Mouse (Mus musculus) cerebellum, adult 18-20 months (tissue): ENCODE data around the gene Pgm2l1.
A peak's percentile ranks its signal among the peaks of the same experiment; 100 is the strongest.
"Not testable (repeated sequence)": the region's sequence is repeated elsewhere in the genome, so short reads cannot be mapped to it uniquely, and the experiment has no call there.

Experiments
- DNase-seq, 2 experiments: peaks; one replicate each; pipeline ENCODE4 v3.0.0; 2021

Pgm2l1 gene

DNA sequence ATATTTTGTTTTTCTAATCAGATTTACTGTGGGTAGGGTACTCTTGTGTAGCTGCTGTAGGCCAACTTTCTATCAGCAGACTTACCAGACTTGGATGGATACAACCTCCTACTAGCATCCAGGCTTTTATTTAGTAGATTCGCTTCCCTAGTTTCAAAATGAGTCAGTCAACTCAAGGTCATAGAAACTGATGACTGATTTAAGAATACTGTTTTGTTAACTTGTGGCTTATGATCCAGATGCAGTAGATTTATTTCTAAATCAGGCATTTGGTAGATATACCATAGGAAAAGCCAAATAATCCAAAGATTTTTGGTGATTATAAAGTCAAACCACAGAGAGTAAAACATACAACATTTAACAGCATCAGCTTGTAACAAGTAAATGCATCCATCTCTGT lies 3.5 kb downstream of the Pgm2l1 start:
- DNase-seq: no peak

DNA sequence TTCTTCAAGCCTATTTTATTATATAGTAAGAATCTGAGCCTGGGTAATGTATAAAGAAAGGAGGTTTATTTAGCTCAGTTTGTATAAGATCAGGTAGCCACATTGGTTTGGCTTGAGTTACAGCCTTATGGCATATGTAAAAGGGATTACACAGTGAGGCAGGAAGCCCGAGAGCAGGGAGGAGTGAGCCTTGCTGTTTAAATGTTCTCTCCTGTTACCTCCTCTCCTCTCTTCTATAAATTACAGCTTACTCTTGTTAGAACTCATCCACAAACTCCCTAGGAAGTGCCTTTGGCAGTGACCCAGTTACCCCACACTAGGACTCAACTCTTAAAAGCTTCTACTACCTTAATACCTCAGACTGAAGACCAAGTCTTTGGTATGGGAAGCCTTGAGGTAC lies 4.5 kb downstream of the Pgm2l1 start:
- peak; percentile 23 to 32 for DNase-seq

DNA sequence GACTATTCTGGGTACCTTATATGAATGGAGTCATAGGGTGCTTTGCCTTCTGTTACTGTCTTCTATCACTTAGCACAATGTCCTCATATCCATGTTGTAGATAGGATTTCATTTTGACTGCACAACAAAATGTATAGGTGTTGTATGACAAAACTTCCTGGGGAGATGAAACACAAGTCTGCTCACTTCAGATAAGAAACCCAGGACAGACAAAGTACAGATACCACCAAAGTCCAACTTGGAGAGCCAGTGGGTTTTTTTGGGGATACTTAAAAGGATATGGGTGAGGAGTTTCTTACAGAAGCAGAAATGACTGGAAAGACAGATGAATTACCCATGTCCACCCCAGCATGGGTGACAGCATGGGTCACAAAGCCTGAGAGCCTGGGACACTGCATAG lies 6.5 kb downstream of the Pgm2l1 start:
- DNase-seq: no peak

DNA sequence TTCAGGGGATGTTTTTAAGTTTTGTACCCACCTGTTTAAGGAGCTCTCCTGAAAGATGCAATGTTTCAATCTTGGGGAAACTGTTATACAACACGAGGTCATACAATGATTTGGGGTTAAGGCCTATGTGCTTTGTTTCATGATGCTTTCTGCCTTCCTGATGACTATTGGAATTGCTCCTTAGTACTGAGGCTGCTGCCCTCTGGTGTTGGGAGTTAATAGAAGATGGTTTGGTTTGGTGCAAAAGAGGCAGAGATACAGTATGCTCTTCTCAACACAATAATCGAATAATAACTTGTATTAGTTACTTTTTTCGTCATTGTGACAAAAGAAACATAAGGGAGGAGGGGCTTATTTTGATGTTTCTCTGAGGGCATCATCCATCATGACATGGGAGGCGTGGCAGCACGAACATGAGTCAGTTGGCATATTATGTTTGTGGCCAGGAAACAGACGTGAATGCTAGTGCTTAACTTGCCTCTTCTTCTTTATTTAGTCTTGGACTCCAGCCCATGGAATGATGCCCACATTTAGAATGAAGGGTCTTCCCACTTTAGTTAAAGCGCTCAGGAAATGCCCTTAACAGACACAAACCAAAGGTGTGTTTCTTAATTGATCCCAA lies 7.2 kb downstream of the Pgm2l1 start:
- DNase-seq: peak; percentile 70

DNA sequence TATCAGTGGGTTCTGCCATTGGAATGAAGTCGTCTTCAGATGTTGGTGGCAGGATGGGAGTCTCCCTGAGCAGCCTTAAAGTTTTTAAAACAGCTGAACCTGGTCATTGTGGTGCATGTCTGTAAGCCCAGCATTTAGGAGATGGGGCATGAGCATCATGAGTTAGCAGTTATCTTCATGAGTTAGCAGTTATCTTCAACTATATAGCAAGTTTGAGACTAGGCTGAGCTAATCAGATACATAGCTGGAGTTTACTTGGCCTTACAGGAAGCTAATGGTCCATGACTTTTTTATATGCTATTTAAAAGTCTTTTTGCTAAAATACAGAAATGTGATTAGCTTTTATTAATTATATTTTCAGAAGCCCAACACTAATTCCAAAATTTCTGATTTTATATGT lies 11.1 kb downstream of the Pgm2l1 start:
- no peak for DNase-seq

DNA sequence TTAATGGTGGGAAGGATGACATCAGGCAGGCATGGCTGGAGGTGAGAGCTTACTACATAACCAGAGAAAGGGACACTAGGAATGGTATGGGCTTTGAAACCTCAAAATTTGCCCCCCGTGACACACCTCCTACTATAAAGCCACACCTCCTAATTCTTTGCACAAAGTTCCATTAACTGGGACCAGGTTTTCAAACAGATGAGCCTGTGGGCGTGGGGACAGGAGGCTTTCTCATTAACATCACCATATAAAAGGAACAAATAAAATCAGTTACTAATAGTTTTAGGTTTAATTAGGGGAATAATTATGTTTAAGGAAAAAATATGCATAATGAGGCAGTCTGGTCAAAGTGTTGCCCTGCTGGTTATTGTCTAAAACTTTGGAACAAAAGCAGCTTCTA lies 13.4 kb downstream of the Pgm2l1 start:
- DNase-seq: no peak

DNA sequence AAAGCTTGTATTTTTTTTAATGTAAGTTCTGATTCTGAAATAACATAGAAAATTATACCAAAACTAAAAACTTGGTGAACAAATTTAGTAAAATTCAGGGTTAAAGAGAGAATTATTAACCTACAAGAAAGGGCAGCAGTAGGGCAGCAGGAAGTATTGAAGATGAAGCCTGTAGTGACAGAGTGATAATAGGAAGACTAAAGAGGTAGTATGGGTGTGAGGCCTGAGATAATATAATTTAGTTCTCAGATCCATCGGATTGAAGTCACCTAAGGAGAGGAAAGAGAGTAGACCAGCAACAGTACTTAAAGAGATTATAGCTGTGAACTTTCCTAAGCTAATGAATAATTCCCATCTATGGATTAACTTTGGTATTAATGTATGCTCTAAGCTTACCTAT lies 15.8 kb downstream of the Pgm2l1 start:
- DNase-seq: no peak

DNA sequence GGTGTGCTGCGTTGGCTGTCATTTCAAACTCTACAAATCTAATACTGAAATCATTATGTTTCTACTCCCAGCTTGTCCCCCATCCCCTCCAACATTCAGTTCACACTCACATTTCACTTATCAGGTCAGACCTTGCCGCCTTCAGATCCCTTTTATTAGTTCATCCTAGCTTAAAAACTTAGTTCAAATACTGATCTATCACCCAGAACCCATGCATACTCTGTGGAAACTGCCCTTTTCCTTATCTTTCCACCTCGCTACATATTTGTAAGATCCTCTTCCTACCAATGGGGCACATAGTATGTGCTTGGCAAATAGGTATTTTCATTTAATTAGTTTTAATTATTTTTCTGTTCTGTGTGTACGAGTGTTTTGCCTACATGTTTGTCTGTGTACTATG lies 17.0 kb downstream of the Pgm2l1 start:
- no peak for DNase-seq

- no peak for DNase-seq
These were observed 18.0 kb downstream of the Pgm2l1 start for GRCm38 (mm10) chr7:100245176-100245575.

DNA sequence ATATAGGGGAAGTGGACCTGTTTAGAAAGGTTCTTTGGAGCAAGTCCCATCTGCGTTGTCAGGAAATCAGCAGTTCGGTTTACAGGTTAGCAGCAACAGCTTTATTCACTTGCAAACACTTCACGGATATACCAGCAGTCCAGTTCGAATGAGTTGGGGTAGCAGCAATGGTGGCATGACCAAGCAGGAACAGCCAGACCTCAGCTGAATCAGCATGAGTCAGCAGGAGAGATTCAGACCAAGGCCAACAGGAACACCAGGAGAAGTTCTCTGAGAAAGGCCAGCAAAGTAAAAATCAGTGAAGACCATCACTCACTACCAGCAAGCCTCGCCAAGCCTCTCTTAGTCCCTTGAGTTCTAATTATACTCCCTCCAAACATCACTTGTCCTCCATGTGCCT lies 23.5 kb downstream of the Pgm2l1 start:
- no peak for DNase-seq

GRCm38 (mm10) chr7:100262350-100262749 lies 35.2 kb downstream of the Pgm2l1 start:
- no peak for DNase-seq

- not testable (repeated sequence) for DNase-seq
These were observed 37.7 kb downstream of the Pgm2l1 start for GRCm38 (mm10) chr7:100264934-100265333.

DNA sequence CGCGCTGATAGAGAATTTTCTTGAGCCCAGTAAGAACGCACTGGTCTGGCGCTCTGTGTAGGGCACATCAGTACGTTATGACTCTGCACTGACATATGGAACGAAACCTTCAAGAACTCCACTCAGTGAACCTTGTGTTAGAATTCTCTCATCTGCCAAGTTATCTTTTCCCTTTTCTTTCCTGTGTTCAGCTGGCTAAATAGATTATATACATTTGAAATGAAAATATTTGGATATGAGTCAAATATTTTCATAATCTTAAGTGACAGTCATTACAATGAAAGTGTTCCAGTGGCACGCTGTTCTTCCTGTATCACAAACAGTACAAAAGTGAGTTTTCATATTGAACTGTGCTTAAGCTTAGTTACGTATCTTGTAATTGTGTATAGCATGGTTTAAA lies 45.2 kb downstream of the Pgm2l1 start:
- DNase-seq: no peak

DNA sequence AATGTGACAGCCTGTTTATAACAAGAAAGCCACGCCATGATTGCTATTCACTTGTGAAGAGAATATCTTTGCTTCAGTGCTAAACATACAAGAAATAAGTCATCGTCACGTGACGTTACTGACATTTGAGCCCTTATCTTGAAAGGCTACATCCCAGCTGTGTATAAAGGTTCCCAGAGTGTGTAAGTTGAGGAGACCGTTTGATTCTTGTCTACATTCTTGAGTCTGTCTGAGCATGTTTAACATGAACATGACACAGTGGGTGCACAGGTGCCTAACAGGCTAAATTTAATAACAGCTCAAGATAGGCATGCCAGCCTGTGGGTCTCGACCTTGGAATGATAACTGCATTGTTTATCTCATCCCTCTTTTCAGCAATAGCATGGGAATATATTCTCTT lies 47.3 kb downstream of the Pgm2l1 start:
- DNase-seq: no peak

DNA sequence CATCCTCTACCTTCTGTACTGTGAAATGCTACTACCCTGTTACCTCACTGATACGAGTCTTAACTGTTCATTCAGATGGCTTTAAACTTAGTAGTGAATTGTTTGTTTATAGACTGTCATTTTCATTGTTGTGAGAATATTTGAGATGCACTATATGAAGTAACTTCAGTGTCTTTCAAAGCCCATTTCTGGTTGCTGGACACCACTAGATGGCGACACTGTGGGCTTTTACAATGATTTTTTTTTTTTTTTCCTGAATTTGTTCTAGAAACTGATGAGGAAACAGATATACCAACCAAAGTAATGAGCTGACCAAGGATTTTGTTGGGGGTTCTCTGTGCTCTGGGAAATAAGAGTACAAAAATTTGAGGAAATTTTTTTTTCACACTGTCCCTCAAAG lies 49.2 kb downstream of the Pgm2l1 start:
- no peak for DNase-seq

GRCm38 (mm10) chr7:100279803-100280202 lies 52.6 kb downstream of the Pgm2l1 start:
- DNase-seq: peak; percentile 29 to 31

DNA sequence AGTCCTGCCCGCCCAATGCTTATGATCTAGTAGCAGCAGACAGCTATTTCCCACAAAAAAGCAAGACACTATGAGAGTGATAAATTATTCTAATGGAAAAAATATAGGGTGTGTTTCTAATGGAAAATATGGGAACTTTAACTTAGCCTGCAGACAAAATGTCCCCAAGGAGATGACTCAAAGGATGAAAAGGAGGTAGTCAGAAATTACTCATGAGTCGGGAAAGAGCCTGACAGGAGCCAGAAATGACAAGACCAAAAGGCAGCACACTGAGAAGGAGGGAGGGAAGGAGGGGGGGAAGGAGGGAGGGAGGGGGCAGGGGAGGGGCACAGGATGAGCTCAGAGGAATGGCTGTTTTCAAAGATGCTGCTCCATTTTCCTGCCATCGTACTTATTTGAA lies 54.4 kb downstream of the Pgm2l1 start:
- DNase-seq: no peak

DNA sequence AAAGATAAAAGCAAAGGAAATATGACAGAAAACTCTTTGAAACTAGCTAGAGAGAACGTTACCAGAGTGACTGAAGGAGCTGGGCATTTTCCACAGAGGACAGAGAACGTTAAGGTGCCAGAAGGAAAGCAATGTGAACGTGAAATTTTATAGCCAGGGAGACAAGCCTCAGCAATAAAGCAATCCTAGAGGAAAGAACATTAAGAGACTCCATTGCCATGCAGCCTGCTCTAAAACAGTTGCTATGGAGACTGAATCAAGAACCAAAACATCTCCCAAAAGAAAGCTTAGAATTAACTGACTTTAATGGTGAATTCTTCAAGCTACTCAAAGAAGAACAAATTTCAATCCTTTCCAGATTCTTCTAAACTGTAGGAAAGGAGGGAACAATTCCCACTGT lies 56.1 kb downstream of the Pgm2l1 start:
- no peak for DNase-seq

- DNase-seq: peak; percentile 9 to 16
These were observed 58.2 kb downstream of the Pgm2l1 start, which contains the start of gene P4ha3 for GRCm38 (mm10) chr7:100285383-100285782. P4ha3 (plus strand) TSS chr7:100285520.

GRCm38 (mm10) chr7:100287748-100288578 lies 60.8 kb downstream of the Pgm2l1 start:
- peak in 1 of 2 experiments; percentile 17 for DNase-seq

DNA sequence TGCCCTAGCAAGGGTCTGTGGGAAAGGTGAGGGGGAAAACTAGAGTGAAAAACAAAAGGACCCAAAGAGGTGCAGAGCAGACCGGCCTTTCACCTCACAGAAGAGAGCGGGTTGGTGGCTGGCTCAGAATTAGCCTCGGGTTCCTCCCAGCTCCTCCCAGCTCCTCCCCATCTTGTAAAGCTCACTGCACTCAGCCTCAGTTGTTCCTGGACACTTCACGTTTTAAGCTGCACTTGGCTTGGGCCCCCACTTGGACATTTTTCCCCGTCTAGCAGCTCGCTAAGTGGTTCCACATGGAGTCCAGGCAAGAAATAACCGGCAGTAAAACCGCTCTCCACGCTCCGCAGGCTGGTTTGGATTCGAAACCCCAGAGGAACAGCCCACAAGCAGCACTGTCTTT lies 61.4 kb downstream of the Pgm2l1 start:
- DNase-seq: no peak

- no peak for DNase-seq
These were observed 66.4 kb downstream of the Pgm2l1 start for GRCm38 (mm10) chr7:100293546-100293945.

GRCm38 (mm10) chr7:100295745-100296144 lies 68.6 kb downstream of the Pgm2l1 start:
- no peak for DNase-seq

DNA sequence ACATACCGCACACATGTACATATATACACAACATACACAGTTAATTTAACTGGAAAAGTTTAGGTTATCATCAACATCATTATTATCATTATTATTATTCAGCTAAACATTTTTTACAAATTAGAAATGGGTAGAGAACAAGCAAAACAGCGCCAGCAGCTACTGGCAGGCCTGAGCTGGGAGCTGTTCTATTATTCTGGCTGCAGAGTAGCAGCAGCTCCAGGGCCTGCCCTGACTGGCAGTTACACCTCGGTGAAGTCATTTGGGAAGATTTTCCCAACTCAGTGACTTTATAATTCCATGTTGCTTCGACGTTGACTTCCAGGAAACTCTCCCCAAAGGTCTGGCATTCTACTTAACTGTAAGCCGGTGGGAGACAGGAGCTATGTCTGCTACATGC lies 69.5 kb downstream of the Pgm2l1 start:
- no peak for DNase-seq
